ENCODE assay signal across 8 mouse cellular contexts in the genomic region with DNA sequence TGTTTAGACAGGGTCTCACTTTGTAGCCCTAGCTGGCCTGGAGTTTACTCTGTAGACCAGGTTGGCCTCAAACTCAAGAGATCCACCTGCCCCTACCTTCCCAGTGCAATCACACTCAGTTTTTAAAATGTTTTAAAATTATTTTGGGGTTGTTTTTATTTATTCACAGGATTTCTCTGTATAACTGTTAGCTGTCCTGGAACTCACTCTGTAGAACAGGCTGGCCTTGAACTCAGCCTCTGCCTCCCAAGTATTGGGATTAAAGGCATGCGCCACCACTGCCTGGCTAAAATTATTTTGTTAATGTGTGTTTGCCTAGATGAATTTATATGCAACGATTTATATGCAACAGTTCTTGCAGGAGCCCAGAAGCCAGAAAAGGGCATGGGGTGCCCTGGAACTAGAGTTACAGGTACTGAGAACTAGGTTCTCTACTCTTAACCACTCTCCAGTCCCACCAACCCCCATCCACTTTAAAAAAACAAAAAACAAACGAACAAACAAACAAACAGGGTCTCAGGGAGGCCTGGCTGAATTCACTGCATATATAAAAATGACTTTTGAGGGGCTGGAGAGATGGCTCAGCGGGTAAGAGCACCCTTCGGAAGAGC. TPM values are rescaled to one million over a fixed set of nuclear protein-coding genes. Genes with fewer than 3 reads are reported as not detected.
DNase-seq lines count a peak whose midpoint lies in the region; TF ChIP-seq lines count a peak whose summit lies in the region.

No protein-coding gene starts in this region.

- TF ChIP-seq RAD21 in CH12.LX (IDR thresholded peaks at IDR 0.05; ENCODE audit: low read depth, low read length): no peak

- peaks cover 16 to 20% of the 10 kb centered on the region in 2 experiments for H3K4me1 ChIP-seq in CH12.LX (ENCODE audit: control insufficient read depth in 1 of 2, insufficient read depth in 2 of 2)

- no peak for TF ChIP-seq EP300 in CH12.LX (IDR thresholded peaks at IDR 0.05; ENCODE audit: low read length)

- peaks cover 18 to 22% of the 10 kb centered on the region in 2 experiments for H3K36me3 ChIP-seq in CH12.LX (replicated peaks in 1 of 2; ENCODE audit: control insufficient read depth in 1 of 2, insufficient read depth in 1 of 2, low read length in 1 of 2)

- no peak for TF ChIP-seq CTCF in CH12.LX (conservative IDR thresholded peaks at IDR 0.05 in 1 of 2, IDR thresholded peaks at IDR 0.05 in 1 of 2; ENCODE audit: low read depth in 2 of 2, low read length in 2 of 2)

- H3K9ac ChIP-seq in CH12.LX (ENCODE audit: insufficient read depth, low read depth): no peak overlapping the region

- H3K9me3 ChIP-seq in CH12.LX (replicated peaks; ENCODE audit: low read length): no peaks in the 10 kb centered on the region

- DNase-seq in heart, adult 18-20 months: peak; percentile 1 to 10
- no peak for DNase-seq in heart, adult 9 months (ENCODE audit: low spot score in 2 of 2)
- no peak for DNase-seq in CH12.LX (ENCODE audit: extremely low read depth)
- DNase-seq in forelimb bud, embryonic 11.5 days (ENCODE audit: low read depth, low spot score): peak; percentile 34
- DNase-seq in lung, postnatal 4 days: peak; percentile 6 to 21
- no peak for DNase-seq in ovary, postnatal 36 days (ENCODE audit: low spot score)
- no peak for DNase-seq in adipocyte (ENCODE audit: low spot score)
- no peak for DNase-seq in thymus, postnatal 36 days

- peaks cover 17% of the 10 kb centered on the region for H3K79me2 ChIP-seq in CH12.LX (replicated peaks; ENCODE audit: control insufficient read depth, extremely low read depth, insufficient read depth, poor library complexity, severe bottlenecking)

- H3K27ac ChIP-seq in CH12.LX (ENCODE audit: insufficient read depth, low read depth): no peak overlapping the region

- in situ Hi-C loops in CH12.LX (cut with MboI; ENCODE audit: low pct_ligation_motif_present, low pct_unique_long_range_greater_than_20kb, low sequenced_read_pairs): no loop called here

- no peak overlapping the region for H3K4me2 ChIP-seq in CH12.LX (ENCODE audit: insufficient read depth, low read depth, poor library complexity, severe bottlenecking)

- dilution Hi-C loops in CH12.LX (cut with MboI; ENCODE audit: extremely low pct_ligation_motif_present, extremely low pct_unique_long_range_greater_than_20kb, low sequenced_read_pairs): no loop called here

- no peaks in the 10 kb centered on the region for H3K27me3 ChIP-seq in CH12.LX (replicated peaks)

- no peak overlapping the region for H3K4me3 ChIP-seq in CH12.LX (replicated peaks in 1 of 3; ENCODE audit: low read depth in 2 of 3, low read length in 2 of 3, poor library complexity in 1 of 3)

- TF ChIP-seq POLR2A in CH12.LX (IDR thresholded peaks at IDR 0.05; ENCODE audit: low read depth, low read length): 0 out of 2 replicates have a peak, but pooled peaks have one; percentile 5

TF ChIP-seq in CH12.LX, 34 proteins besides CTCF, POLR2A, EP300 and RAD21:
- peak; percentile 58; the same call in 1 of the 2 replicates for TF ChIP-seq CHD2 (IDR thresholded peaks at IDR 0.05; ENCODE audit: low read length)
- no peak for TF ChIP-seq ELF1 (IDR thresholded peaks at IDR 0.05; ENCODE audit: low read depth, low read length)
- TF ChIP-seq ZNF384 (IDR thresholded peaks at IDR 0.05; ENCODE audit: low read depth, low read length): no peak
- TF ChIP-seq POLR2AphosphoS2 (IDR thresholded peaks at IDR 0.05; ENCODE audit: low read depth, low read length): peak; percentile 96
- TF ChIP-seq NELFE (IDR thresholded peaks at IDR 0.05; ENCODE audit: low read depth, low read length): 0 out of 2 replicates have a peak, but pooled peaks have one; percentile 26
- no peak for TF ChIP-seq ZC3H11A (IDR thresholded peaks at IDR 0.05; ENCODE audit: low read depth, low read length)
- no peak for TF ChIP-seq ZKSCAN1 (IDR thresholded peaks at IDR 0.05; ENCODE audit: borderline replicate concordance, low read depth, low read length)
- TF ChIP-seq USF1 (IDR thresholded peaks at IDR 0.05; ENCODE audit: low read depth, low read length): no peak

RNA-seq across cellular contexts. Expression of a gene that starts 3.9 kb away (rescaled TPM):
- 100 to 1,000 TPM; 286 to 296 TPM for total RNA-seq in heart, adult 18-20 months (2021)
- total RNA-seq in CH12.LX (2012; rRNA removed): 1,832 and 2,176 TPM in 2 replicates
- 2,424 and 2,484 TPM in 2 replicates for total RNA-seq in CH12.LX (2014; rRNA removed)
- 3,554 and 4,362 TPM in 2 replicates for polyA plus RNA-seq in CH12.LX (2012; ENCODE audit: insufficient read length, low read depth)

RNA-seq across cellular contexts. Expression of a gene that starts 16.9 kb away (rescaled TPM):
- not detected for total RNA-seq in heart, adult 18-20 months (2021)
- 0.25 TPM in 1 of 2 replicates, not detected in the other for total RNA-seq in CH12.LX (2012; rRNA removed)
- total RNA-seq in CH12.LX (2014; rRNA removed): not detected in 2 replicates
- polyA plus RNA-seq in CH12.LX (2012; ENCODE audit: insufficient read length, low read depth): not detected in 2 replicates

RNA-seq across cellular contexts. Expression of a gene that starts 34.1 kb away (rescaled TPM):
- 10 to 100 TPM; 10.6 to 11.7 TPM for total RNA-seq in heart, adult 18-20 months (2021)
- total RNA-seq in CH12.LX (2012; rRNA removed): 17.7 and 19.6 TPM in 2 replicates
- total RNA-seq in CH12.LX (2014; rRNA removed): 6.6 and 7.7 TPM in 2 replicates
- polyA plus RNA-seq in CH12.LX (2012; ENCODE audit: insufficient read length, low read depth): 13.1 and 14.3 TPM in 2 replicates

Comparison
In these comparisons a context has a peak if more than half of its experiments do, and no peak if none do; other contexts are left out.
1. DNase-seq: peak in heart, adult 18-20 months (2 of 2), forelimb bud, embryonic 11.5 days (single experiment) and lung, postnatal 4 days (2 of 2); none in heart, adult 9 months (0 of 2), CH12.LX (single experiment), ovary, postnatal 36 days (single experiment), adipocyte (single experiment) and thymus, postnatal 36 days (0 of 2).
2. RNA of a gene that starts 3.9 kb away (total RNA-seq): 1,832 to 2,484 TPM in CH12.LX; 286 to 296 TPM in heart, adult 18-20 months; every median in the first group is over 4 times any median in the second.